20 mouse cellular contexts compared by ENCODE assay signal in genomic region chr4:38031371-38031770, GRCm38 (mm10).
DNase-seq lines count a peak whose midpoint lies in the region; ATAC-seq and TF ChIP-seq lines count a peak whose summit lies in the region.
"Had no signal": no experiment of that assay in that cellular context is flagged by ENCODE, and none has a peak within 500 bp of the region (broad histone marks: within the 10 kb centered on the region; RNA-seq: fewer than 3 reads in every experiment).

No protein-coding gene starts in this region.

- no peak for TF ChIP-seq CTCF in brain, embryonic 14.5 days (IDR thresholded peaks at IDR 0.05; ENCODE audit: borderline replicate concordance, extremely low read depth, insufficient read depth, insufficient read length)
- TF ChIP-seq CTCF in forebrain, postnatal 0 days (IDR thresholded peaks at IDR 0.05; ENCODE audit: low read depth) = no peak
- no peak for TF ChIP-seq CTCF in stomach, postnatal 0 days (IDR thresholded peaks at IDR 0.05; ENCODE audit: low read depth)

- no peak overlapping the region for H3K9ac ChIP-seq in forebrain, postnatal 0 days
- H3K9ac ChIP-seq in stomach, postnatal 0 days (ENCODE audit: low read length) = no peak overlapping the region
- H3K9ac ChIP-seq: embryonic facial prominence, embryonic 12.5 days; hindbrain, embryonic 12.5 days had no signal

- H3K9me3 ChIP-seq in forebrain, postnatal 0 days (ENCODE audit: low read length) = no peaks in the 10 kb centered on the region
- no peaks in the 10 kb centered on the region for H3K9me3 ChIP-seq in stomach, postnatal 0 days (ENCODE audit: control insufficient read depth, low read length)
- H3K9me3 ChIP-seq: embryonic facial prominence, embryonic 12.5 days; heart, embryonic 10.5 days; hindbrain, embryonic 12.5 days had no signal

- WGBS in forebrain, postnatal 0 days = 54% methylated on average over 1 of the region's 1 CpGs
- 83% methylated on average over 1 of the region's 1 CpGs for WGBS in stomach, postnatal 0 days

- no peak for TF ChIP-seq POLR2A in brain, embryonic 14.5 days (IDR thresholded peaks at IDR 0.05; ENCODE audit: borderline replicate concordance, extremely low read depth, insufficient read depth, insufficient read length, poor library complexity, severe bottlenecking)

- ATAC-seq in frontal cortex, adult (ENCODE audit: low TSS enrichment) = peak; percentile 92
- peak; percentile 88 for ATAC-seq in forebrain, postnatal 0 days
- no peak for ATAC-seq in stomach, postnatal 0 days (ENCODE audit: low FRiP score, low TSS enrichment)
- ATAC-seq: hindbrain, postnatal 0 days had no signal

- no peaks in the 10 kb centered on the region for H3K36me3 ChIP-seq in forebrain, postnatal 0 days (ENCODE audit: insufficient read depth)
- no peaks in the 10 kb centered on the region for H3K36me3 ChIP-seq in stomach, postnatal 0 days (ENCODE audit: control insufficient read depth, insufficient read depth, low read length)
- H3K36me3 ChIP-seq: embryonic facial prominence, embryonic 12.5 days; heart, embryonic 10.5 days; hindbrain, embryonic 12.5 days had no signal

- H3K4me1 ChIP-seq in forebrain, postnatal 0 days (ENCODE audit: insufficient read depth) = no peaks in the 10 kb centered on the region
- H3K4me1 ChIP-seq in stomach, postnatal 0 days (replicated peaks; ENCODE audit: control insufficient read depth, insufficient read depth) = no peaks in the 10 kb centered on the region
- H3K4me1 ChIP-seq: embryonic facial prominence, embryonic 12.5 days; heart, embryonic 10.5 days; hindbrain, embryonic 12.5 days had no signal

- no peak overlapping the region for H3K4me3 ChIP-seq in forebrain, postnatal 0 days (ENCODE audit: low read depth, low read length)
- no peak overlapping the region for H3K4me3 ChIP-seq in stomach, postnatal 0 days (ENCODE audit: low read depth, low read length)
- H3K4me3 ChIP-seq: embryonic facial prominence, embryonic 12.5 days; heart, embryonic 10.5 days; hindbrain, embryonic 12.5 days had no signal

- TF ChIP-seq EP300 in stomach, postnatal 0 days (optimal IDR thresholded peaks at IDR 0.05) = no peak

- DNase-seq in frontal cortex, postnatal 25 days (ENCODE audit: low spot score in 2 of 2) = no peak
- peak; percentile 2 for DNase-seq in left cerebral cortex, adult 11 months (ENCODE audit: low spot score)
- DNase-seq in left cerebral cortex, adult 8-10 months (ENCODE audit: low spot score in 2 of 2) = no peak
- peak; percentile 54 for DNase-seq in brain, embryonic 14.5 days (ENCODE audit: low read depth)
- no peak for DNase-seq in forebrain, postnatal 0 days
- DNase-seq in stomach, postnatal 0 days (ENCODE audit: low spot score) = no peak
- DNase-seq: adrenal gland, adult 2 months; adrenal gland, postnatal 25 days; cerebellum, adult 11 months; cerebellum, adult 8-10 months; cerebellum, postnatal 14 days; heart, adult 18-20 months; heart, postnatal 10 days; heart, postnatal 4 days; kidney, adult 11 months had no signal

- no peak overlapping the region for H3K4me2 ChIP-seq in forebrain, postnatal 0 days (ENCODE audit: low read depth)
- H3K4me2 ChIP-seq in stomach, postnatal 0 days (replicated peaks; ENCODE audit: low read depth) = no peak overlapping the region
- H3K4me2 ChIP-seq: embryonic facial prominence, embryonic 12.5 days; hindbrain, embryonic 12.5 days had no signal

- no peaks in the 10 kb centered on the region for H3K27me3 ChIP-seq in forebrain, postnatal 0 days (ENCODE audit: insufficient read depth, low read length)
- H3K27me3 ChIP-seq in stomach, postnatal 0 days (ENCODE audit: control insufficient read depth, insufficient read depth, low read length) = no peaks in the 10 kb centered on the region
- H3K27me3 ChIP-seq: embryonic facial prominence, embryonic 12.5 days; hindbrain, embryonic 12.5 days had no signal

- no peak overlapping the region for H3K27ac ChIP-seq in forebrain, postnatal 0 days (ENCODE audit: low read depth, low read length)
- no peak overlapping the region for H3K27ac ChIP-seq in stomach, postnatal 0 days (replicated peaks)
- H3K27ac ChIP-seq: embryonic facial prominence, embryonic 12.5 days; heart, embryonic 10.5 days; hindbrain, embryonic 12.5 days; hindbrain, postnatal 0 days had no signal

Comparison
In these comparisons a context has a peak if more than half of its experiments do, and no peak if none do; other contexts are left out.
1. DNase-seq: peak in left cerebral cortex, adult 11 months (single experiment) and brain, embryonic 14.5 days (single experiment); none in frontal cortex, postnatal 25 days (0 of 2), left cerebral cortex, adult 8-10 months (0 of 2), forebrain, postnatal 0 days (single experiment) and stomach, postnatal 0 days (single experiment).